Mouse (Mus musculus): ENCODE results near the gene Ccdc162.
"Not testable (repeated sequence)": the region's sequence is repeated elsewhere in the genome, so short reads cannot be mapped to it uniquely, and the experiment has no call there.

Gene Ccdc162

GRCm38 (mm10) chr10:41697040-41697439 is 19.4 kb downstream of the Ccdc162 start:
- DNase-seq (ENCODE audit: low spot score in 2 of 2), result no peak

- DNase-seq (ENCODE audit: low spot score in 2 of 2), result no peak
Measured at GRCm38 (mm10) chr10:41690978-41691377, 25.5 kb downstream of the Ccdc162 start.

GRCm38 (mm10) chr10:41689941-41690887 is 26.2 kb downstream of the Ccdc162 start:
- peak in 1 of 2 experiments; percentile 50 for DNase-seq (ENCODE audit: low spot score in 2 of 2)

DNA sequence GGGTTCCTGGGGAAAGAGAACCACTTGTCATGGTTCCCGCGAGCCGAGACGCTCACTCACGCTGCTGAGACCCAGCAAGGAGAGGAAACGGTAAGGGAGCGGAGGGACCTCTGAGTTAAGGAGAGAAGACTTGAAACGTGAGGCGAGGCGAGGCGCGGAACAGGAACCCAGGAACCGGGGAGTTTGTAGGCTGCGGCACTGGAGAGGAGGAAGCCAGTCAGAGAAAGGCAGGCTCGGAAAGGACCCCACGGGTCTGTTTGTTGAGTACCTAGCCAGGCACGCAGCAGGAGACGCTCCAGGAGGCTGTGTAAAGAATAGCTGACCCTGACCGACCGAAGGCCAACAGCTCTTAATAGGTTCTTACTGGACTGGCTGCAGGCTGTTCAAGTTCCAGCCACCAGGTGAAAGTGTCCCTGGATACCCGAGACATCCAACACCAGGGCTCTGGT is 31.9 kb downstream of the Ccdc162 start:
- DNase-seq (ENCODE audit: low spot score in 2 of 2), result no peak

DNA sequence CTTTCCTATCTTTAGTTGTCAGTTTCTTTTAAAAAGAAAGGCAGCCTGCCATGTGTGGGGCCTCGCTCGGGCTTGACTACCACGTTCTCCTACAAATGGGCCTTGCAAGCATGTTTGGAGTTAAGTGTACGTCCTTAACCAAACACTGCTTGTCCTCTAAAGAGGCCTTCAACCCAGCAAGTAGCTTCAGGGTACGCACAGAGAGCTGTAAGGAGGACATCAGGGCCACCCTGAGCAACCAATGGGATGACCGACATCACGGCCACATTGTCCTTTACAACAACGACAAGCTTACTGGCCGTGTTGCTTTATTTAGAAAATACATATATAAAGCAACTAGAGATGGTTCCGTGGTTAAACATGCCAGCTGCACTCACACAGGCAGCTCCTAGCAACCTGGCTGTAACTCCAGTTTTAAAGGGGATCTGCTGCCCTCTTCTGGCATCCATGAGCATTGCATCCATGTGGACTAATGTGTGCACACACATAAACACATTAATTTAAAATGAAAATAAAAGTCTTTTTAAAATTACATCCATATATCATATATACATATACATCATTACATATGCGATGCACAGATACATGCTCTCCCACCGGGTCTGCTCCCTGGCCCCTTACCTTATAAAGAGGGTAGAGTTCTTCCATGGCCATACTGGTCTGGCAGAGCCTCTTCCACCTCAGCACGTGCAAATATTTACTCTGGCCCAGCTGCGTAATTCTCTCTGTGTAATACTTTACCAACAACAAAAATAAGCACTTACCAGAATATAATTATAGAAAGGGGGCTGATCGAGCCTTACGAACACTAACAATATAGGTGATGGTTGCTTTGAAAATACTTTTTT is 33.7 kb downstream of the Ccdc162 start:
- DNase-seq (ENCODE audit: low spot score in 2 of 2), result peak; percentile 49 to 76

DNA sequence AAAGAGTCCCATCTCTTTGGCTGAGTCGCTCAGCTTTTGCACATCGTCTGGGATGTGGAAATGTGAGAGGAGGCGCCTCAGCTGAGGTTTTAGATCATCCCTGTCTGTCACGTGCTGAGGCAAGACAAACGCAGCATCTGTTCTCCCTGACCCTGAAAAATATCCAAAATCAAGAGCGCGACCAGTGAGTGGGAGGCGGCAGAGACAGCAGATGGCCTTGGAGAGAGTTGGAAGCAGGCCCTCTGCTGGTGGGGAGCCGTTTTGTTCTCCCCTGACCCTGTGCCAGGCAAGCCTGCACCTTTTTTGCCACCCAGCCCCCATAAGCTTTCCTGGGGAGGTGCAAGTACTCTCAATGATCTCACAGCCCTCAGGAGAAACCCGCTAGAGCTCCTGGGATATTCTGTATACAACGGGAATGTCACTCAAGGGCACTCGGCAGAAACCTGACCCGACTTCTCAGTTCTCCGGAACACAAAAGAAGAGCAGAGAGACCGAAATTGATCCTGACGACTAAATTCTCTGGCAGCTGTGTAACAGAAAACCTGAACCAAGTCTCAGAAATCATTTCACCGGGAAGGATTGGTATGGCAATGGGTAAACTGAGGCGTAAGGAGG is 37.6 kb downstream of the Ccdc162 start:
- DNase-seq (ENCODE audit: low spot score in 2 of 2), result peak; percentile 28 to 44

GRCm38 (mm10) chr10:41677396-41677795 is 39.0 kb downstream of the Ccdc162 start:
- no peak for DNase-seq (ENCODE audit: low spot score in 2 of 2)

GRCm38 (mm10) chr10:41676661-41677061 is 39.8 kb downstream of the Ccdc162 start:
- DNase-seq (ENCODE audit: low spot score in 2 of 2), result no peak

DNA sequence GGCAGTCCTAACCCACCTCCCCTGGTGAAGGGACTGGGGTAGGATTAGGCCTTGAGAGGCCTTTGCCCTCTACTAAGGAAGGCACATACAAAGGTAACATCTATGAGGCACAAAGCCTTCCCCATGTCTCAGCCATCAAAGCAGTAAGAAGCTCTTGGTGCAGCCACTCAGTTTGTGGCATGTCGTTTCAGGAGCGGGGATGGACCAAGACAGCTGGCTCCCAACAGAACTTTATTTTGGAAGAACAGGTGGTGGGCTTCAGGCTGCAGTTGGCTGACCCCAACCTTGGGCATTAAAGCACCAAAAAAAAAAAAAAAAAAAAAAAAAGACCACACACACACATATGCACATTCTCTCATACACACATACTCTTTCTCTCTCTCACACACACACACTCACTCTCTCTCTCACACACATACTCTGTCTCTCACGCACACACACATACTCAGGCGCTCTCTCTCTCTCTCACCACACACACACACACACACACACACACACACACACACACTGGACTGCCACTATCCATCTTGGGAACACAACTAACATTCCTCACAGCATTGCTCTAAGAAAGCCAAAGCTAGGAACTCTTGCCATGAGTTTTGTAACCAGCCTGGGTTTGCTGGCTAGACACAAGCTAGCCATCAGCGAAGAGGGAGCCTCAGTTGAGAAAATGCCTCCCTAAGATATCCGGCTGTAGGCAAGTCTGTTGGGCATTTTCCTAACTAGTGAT is 40.4 kb downstream of the Ccdc162 start:
- no peak for DNase-seq (ENCODE audit: low spot score in 2 of 2)

DNA sequence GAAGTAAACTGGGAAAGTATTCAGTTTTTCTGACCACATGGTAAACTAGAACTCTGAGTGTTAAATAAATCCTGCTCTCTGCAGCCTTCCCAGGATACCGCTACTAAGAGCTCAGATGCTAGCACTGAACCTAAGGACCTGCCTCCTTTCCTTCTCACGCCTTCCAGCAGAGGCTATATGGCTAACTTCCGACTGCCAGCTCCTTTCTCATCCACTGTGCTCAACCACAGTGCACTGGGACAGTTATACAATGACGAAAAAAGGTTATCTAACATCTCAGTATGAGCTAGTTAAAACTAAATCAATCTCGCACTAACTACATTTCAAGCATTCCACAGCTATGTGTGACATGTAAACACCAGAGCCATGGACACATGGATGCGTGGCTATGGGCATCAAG is 41.2 kb downstream of the Ccdc162 start:
- no peak for DNase-seq (ENCODE audit: low spot score in 2 of 2)

GRCm38 (mm10) chr10:41674362-41674761 is 42.1 kb downstream of the Ccdc162 start:
- DNase-seq (ENCODE audit: low spot score in 2 of 2), result no peak

GRCm38 (mm10) chr10:41670196-41670595 is 46.2 kb downstream of the Ccdc162 start:
- DNase-seq (ENCODE audit: low spot score in 2 of 2), result no peak

- no peak for DNase-seq (ENCODE audit: low spot score in 2 of 2)
Measured at GRCm38 (mm10) chr10:41665498-41665897, 50.9 kb downstream of the Ccdc162 start.

DNA sequence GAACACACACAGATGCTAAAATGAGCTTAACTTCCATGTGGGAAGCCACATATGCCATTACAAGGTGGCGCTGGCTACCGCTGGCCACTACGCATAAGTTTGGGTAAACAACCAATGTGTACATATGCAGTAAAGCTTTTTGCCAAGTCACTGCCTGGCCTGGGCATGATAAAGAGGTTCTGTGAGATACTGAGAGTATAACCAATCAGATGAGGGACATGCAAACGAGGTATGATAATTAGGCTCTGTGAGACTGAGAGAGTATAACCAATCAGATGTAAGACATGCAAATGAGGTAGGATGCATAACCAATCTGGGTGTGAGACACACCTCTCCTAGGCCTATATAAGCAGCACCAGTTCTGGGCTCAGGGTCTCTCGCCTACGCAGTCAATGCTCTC is 56.8 kb downstream of the Ccdc162 start:
- DNase-seq (ENCODE audit: low spot score in 2 of 2), result not testable (repeated sequence)

GRCm38 (mm10) chr10:41655684-41656083 is 60.8 kb downstream of the Ccdc162 start:
- DNase-seq (ENCODE audit: low spot score in 2 of 2), result not testable (repeated sequence)

DNA sequence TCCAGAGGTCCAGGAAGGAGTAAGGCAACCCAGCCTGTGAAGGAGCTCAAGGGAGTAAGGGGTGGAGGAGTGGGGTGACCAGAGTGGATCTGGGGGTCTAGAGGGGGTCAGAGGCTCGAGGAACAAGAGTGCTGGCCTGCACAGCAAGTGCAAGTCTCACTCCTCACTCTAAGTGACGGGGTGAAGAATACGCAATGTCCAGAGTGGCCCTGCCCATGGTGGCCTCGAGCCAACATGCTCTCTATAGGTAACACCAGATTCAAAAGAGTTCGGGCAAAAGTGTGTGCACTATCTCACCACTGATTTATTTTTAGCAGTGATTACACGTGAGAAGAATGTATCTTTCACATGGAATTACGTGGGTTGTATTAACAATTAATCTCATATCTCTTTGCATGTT is 63.4 kb downstream of the Ccdc162 start:
- DNase-seq (ENCODE audit: low spot score in 2 of 2), result no peak

DNA sequence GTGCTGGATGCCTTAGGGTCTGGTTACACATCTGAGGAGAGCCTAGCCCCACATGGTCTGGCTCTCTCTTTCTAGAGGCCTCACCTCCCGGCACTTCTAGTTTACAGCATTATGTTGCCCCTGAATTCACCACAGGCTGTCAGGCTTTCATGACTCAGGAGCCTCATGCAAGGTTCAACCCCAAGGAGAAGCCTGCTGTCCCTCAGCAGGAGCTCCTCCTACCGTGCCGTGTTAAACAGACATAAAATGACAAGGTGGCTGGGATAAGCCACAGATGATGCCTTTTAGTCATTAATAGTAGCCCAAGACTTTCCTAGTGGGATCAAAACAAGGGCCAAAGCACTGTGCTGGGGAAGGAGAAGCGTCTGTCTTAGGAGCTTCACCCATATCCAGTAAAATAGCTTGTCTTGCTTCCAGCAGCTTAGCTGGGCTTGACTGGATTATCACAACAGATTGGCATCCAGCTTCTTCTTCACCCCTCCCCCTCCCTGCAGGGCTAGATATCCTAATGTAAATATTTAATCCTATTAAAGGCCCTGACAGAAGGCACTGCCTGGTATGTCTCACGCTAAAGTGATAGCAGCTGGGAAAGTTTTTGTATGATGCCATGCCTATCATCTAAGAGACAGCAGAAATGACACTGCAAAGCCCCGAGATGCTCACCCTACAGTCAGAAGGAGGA is 64.2 kb downstream of the Ccdc162 start:
- no peak for DNase-seq (ENCODE audit: low spot score in 2 of 2)

- no peak for DNase-seq (ENCODE audit: low spot score in 2 of 2)
Measured at GRCm38 (mm10) chr10:41651532-41651931, 64.9 kb downstream of the Ccdc162 start.

DNA sequence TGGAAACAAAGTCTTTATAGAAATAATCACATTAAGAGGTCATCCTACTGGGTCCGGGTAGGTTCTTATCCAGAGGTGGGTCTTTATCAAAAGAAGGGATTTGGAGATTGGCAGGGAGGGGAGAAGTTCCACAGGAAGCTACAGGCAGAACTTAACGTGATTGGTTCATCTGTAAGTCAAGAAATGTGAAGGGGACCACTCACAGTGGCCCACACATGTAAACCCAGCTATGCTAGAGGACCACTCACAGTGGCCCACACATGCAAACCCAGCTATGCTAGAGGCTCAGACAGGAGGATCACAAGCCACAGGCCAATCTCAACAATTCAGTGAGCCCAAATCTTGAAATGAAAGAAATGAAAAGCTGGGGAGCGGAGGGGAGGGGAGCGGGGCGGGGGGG is 67.2 kb downstream of the Ccdc162 start:
- DNase-seq (ENCODE audit: low spot score in 2 of 2), result no peak

- DNase-seq (ENCODE audit: low spot score in 2 of 2), result no peak
Measured at GRCm38 (mm10) chr10:41638776-41639175, 77.7 kb downstream of the Ccdc162 start.

Measured in heart, adult 9 months (tissue).